Mouse (Mus musculus): ENCODE data around the gene Slc9a8.

DNA sequence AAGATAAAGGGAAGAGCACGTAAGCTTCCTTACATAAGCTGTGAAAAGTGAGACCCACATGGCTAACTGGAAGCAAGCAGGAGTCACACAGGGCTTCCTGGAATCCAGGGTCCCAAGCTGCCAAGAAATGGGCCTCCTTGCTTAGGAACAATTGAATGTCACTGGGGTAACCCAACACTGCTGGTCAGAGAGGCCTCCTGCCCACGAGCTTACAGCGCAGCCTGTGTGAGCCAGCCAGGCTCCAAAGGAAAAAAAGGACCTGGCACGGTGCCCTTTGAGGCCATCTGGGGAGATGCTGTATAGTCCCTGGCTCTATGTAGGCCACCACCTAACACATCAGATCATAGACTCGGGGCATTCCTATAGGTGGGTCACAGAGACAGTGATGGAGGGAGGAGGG is 48.2 kb upstream of the Slc9a8 start:
- no peak for TF ChIP-seq USF1 (IDR thresholded peaks at IDR 0.05; ENCODE audit: low read depth)
- no peak for TF ChIP-seq CTCF (IDR thresholded peaks at IDR 0.05; ENCODE audit: control insufficient read depth, insufficient read depth, insufficient read length)
- TF ChIP-seq MAX (IDR thresholded peaks at IDR 0.05) = no peak
- no peak for TF ChIP-seq CEBPB (IDR thresholded peaks at IDR 0.05; ENCODE audit: low read depth)
- no peak for TF ChIP-seq MYOG (IDR thresholded peaks at IDR 0.05; ENCODE audit: control insufficient read depth, extremely low read depth, insufficient read length)
- TF ChIP-seq MYOD1 (IDR thresholded peaks at IDR 0.05; ENCODE audit: control insufficient read depth, insufficient read length, low read depth) = no peak
- TF ChIP-seq FOSL1 (IDR thresholded peaks at IDR 0.05; ENCODE audit: insufficient read depth, low read length, poor library complexity, severe bottlenecking) = no peak
